Mouse (Mus musculus) neural tube, embryonic 12.5 days (tissue): Measurements from ENCODE around the gene Cdk8. TPM values are rescaled to one million over a fixed set of nuclear protein-coding genes. Genes with fewer than 3 reads are reported as not detected.

ENCODE experiments used
- ATAC-seq: fragments of 200-750 bp; cut with Nextera tagmentation; 2 replicates; pipeline ENCODE4 v1.8.0; 2017; ENCODE audit warnings: low read depth, mild to moderate bottlenecking, moderate TSS enrichment, moderate library complexity; ENCODE audit not compliant: low FRiP score
- H3K27ac ChIP-seq: fragments of 300-500 bp; sonication (generic); 2 replicates; pipeline ENCODE4 v1.5.1; 2016
- H3K27me3 ChIP-seq: fragments of 300-500 bp; sonication (generic); replicated peaks from 2 replicates; pipeline ENCODE4 v1.6.1; 2016; ENCODE audit warnings: mild to moderate bottlenecking
- H3K36me3 ChIP-seq: fragments of 300-500 bp; sonication (generic); 2 replicates; pipeline ENCODE4 v1.6.1; 2016; ENCODE audit warnings: mild to moderate bottlenecking
- H3K4me1 ChIP-seq: fragments of 300-500 bp; sonication (generic); 2 replicates; pipeline ENCODE4 v1.6.1; 2016
- H3K4me2 ChIP-seq: fragments of 300-500 bp; sonication (generic); replicated peaks from 2 replicates; pipeline ENCODE4 v1.6.1; 2016; ENCODE audit warnings: mild to moderate bottlenecking
- H3K4me3 ChIP-seq: fragments of 300-500 bp; sonication (generic); 2 replicates; pipeline ENCODE4 v1.5.1; 2016
- H3K9ac ChIP-seq: fragments of 300-500 bp; sonication (generic); 2 replicates; pipeline ENCODE4 v1.6.1; 2016; ENCODE audit warnings: mild to moderate bottlenecking
- H3K9me3 ChIP-seq: fragments of 300-500 bp; sonication (generic); 2 replicates; pipeline ENCODE4 v1.6.1; 2016; ENCODE audit warnings: mild to moderate bottlenecking
- WGBS: fragments of 180-500 bp; shearing (Covaris S2); methylation state at CpG from one replicate; pipeline ENCODE4 v1.1.7; 2016; 5-methylcytosine and 5-hydroxymethylcytosine counted together
- polyA plus RNA-seq: library from polyadenylated mRNA; unstranded; fragments of >200 nt; fragmentation: Nextera tagmentation; extraction: Ambion mirVana; gene quantifications from 2 replicates; pipeline ENCODE4 v1.2.1, GENCODE M21; 2016

Gene Cdk8
- polyA plus RNA-seq, 1 experiment from 2014 or later = 31.8 TPM

GRCm38 (mm10) chr5:146238274-146238673, 7.2 kb downstream of the Cdk8 start:
- no peaks in the 10 kb centered on the region; the same call in 1 of the 2 replicates for H3K36me3 ChIP-seq
- H3K4me3 ChIP-seq = no peak overlapping the region
- peaks cover 4% of the 10 kb centered on the region; the same call in 1 of the 2 replicates for H3K4me1 ChIP-seq
- H3K27me3 ChIP-seq = no peaks in the 10 kb centered on the region
- H3K27ac ChIP-seq = no peak overlapping the region
- H3K9ac ChIP-seq = no peak overlapping the region
- ATAC-seq = no peak
- 90% methylated on average over 10 of the region's 10 CpGs for WGBS
- no peaks in the 10 kb centered on the region for H3K9me3 ChIP-seq
- H3K4me2 ChIP-seq = no peak overlapping the region

GRCm38 (mm10) chr5:146240771-146241170, 9.7 kb downstream of the Cdk8 start:
- Histone ChIP-seq H3K4me2 (no peak overlapping the region), H3K9me3 (no peaks in the 10 kb centered on the region), H3K4me1 (no peaks in the 10 kb centered on the region), H3K9ac (no peak overlapping the region), H3K4me3 (no peak overlapping the region), H3K27me3 (no peaks in the 10 kb centered on the region), H3K36me3 (no peaks in the 10 kb centered on the region; the same call in 1 of the 2 replicates), H3K27ac (no peak overlapping the region)
- WGBS = 97% methylated on average over 2 of the region's 2 CpGs
- ATAC-seq = no peak

- no peaks in the 10 kb centered on the region for H3K4me1 ChIP-seq
- H3K4me3 ChIP-seq = no peak overlapping the region
- H3K27me3 ChIP-seq = no peaks in the 10 kb centered on the region
- no peak overlapping the region for H3K4me2 ChIP-seq
- H3K9me3 ChIP-seq = no peaks in the 10 kb centered on the region
- WGBS = 95% methylated on average over 3 of the region's 3 CpGs
- H3K9ac ChIP-seq = no peak overlapping the region
- H3K36me3 ChIP-seq = no peaks in the 10 kb centered on the region; the same call in 1 of the 2 replicates
- ATAC-seq = no peak
- no peak overlapping the region for H3K27ac ChIP-seq
These were observed 10.2 kb downstream of the Cdk8 start for GRCm38 (mm10) chr5:146241202-146241601.

- Histone ChIP-seq H3K4me3 (no peak overlapping the region), H3K4me2 (no peak overlapping the region), H3K9me3 (no peaks in the 10 kb centered on the region), H3K27ac (no peak overlapping the region), H3K4me1 (no peaks in the 10 kb centered on the region), H3K27me3 (no peaks in the 10 kb centered on the region), H3K9ac (no peak overlapping the region), H3K36me3 (peaks cover 4% of the 10 kb centered on the region; the same call in 1 of the 2 replicates)
- WGBS = 97% methylated on average over 4 of the region's 4 CpGs
- no peak for ATAC-seq
These were observed 14.2 kb downstream of the Cdk8 start for GRCm38 (mm10) chr5:146245193-146245592.

- WGBS = 96% methylated on average over 7 of the region's 7 CpGs
- H3K4me3 ChIP-seq = no peak overlapping the region
- ATAC-seq = no peak
These were observed 14.8 kb downstream of the Cdk8 start for GRCm38 (mm10) chr5:146245646-146246370.

GRCm38 (mm10) chr5:146246386-146246785, 15.4 kb downstream of the Cdk8 start:
- no peak overlapping the region for H3K4me2 ChIP-seq
- no peaks in the 10 kb centered on the region for H3K9me3 ChIP-seq
- H3K4me3 ChIP-seq = no peak overlapping the region
- no peak overlapping the region for H3K9ac ChIP-seq
- no peak overlapping the region for H3K27ac ChIP-seq
- H3K4me1 ChIP-seq = no peaks in the 10 kb centered on the region
- peaks cover 4% of the 10 kb centered on the region; the same call in 1 of the 2 replicates for H3K36me3 ChIP-seq
- no peak for ATAC-seq
- no peaks in the 10 kb centered on the region for H3K27me3 ChIP-seq
- 100% methylated on average over 1 of the region's 1 CpGs for WGBS

More at GRCm38 (mm10) chr5:146245646-146246370, 14.8 kb downstream of the Cdk8 start:
- no peak overlapping the region for H3K4me2 ChIP-seq
- no peaks in the 10 kb centered on the region for H3K9me3 ChIP-seq
- H3K36me3 ChIP-seq = peaks cover 4% of the 10 kb centered on the region; the same call in 1 of the 2 replicates
- H3K4me1 ChIP-seq = no peaks in the 10 kb centered on the region
- no peaks in the 10 kb centered on the region for H3K27me3 ChIP-seq
- H3K27ac ChIP-seq = no peak overlapping the region
- no peak overlapping the region for H3K9ac ChIP-seq

GRCm38 (mm10) chr5:146247709-146248108, 16.7 kb downstream of the Cdk8 start:
- no peak for ATAC-seq
- Histone ChIP-seq H3K36me3 (peaks cover 4% of the 10 kb centered on the region; the same call in 1 of the 2 replicates), H3K27ac (no peak overlapping the region), H3K9ac (no peak overlapping the region), H3K4me1 (no peaks in the 10 kb centered on the region), H3K27me3 (no peaks in the 10 kb centered on the region), H3K4me2 (no peak overlapping the region), H3K9me3 (no peaks in the 10 kb centered on the region), H3K4me3 (no peak overlapping the region)
- 83% methylated on average over 5 of the region's 5 CpGs for WGBS

- Histone ChIP-seq H3K4me1 (no peaks in the 10 kb centered on the region), H3K9me3 (no peaks in the 10 kb centered on the region), H3K4me2 (no peak overlapping the region), H3K27ac (no peak overlapping the region), H3K36me3 (peaks cover 4% of the 10 kb centered on the region; the same call in 1 of the 2 replicates), H3K4me3 (no peak overlapping the region), H3K9ac (no peak overlapping the region), H3K27me3 (no peaks in the 10 kb centered on the region)
- ATAC-seq = no peak
- 91% methylated on average over 10 of the region's 10 CpGs for WGBS
These were observed 17.7 kb downstream of the Cdk8 start for GRCm38 (mm10) chr5:146248746-146249145.

- Histone ChIP-seq H3K4me2 (no peak overlapping the region), H3K9ac (no peak overlapping the region), H3K9me3 (no peaks in the 10 kb centered on the region), H3K36me3 (peaks cover 6% of the 10 kb centered on the region; the same call in 1 of the 2 replicates), H3K4me3 (no peak overlapping the region), H3K27me3 (no peaks in the 10 kb centered on the region), H3K27ac (no peak overlapping the region), H3K4me1 (no peaks in the 10 kb centered on the region)
- WGBS = 92% methylated on average over 12 of the region's 12 CpGs
- no peak for ATAC-seq
These were observed 19.5 kb downstream of the Cdk8 start for GRCm38 (mm10) chr5:146250369-146251075.

- H3K36me3 ChIP-seq = peaks cover 6% of the 10 kb centered on the region; the same call in 1 of the 2 replicates
- H3K4me1 ChIP-seq = no peaks in the 10 kb centered on the region
- no peak overlapping the region for H3K4me2 ChIP-seq
- no peak overlapping the region for H3K9ac ChIP-seq
- no peak for ATAC-seq
- no peak overlapping the region for H3K27ac ChIP-seq
- 92% methylated on average over 5 of the region's 5 CpGs for WGBS
- no peaks in the 10 kb centered on the region for H3K9me3 ChIP-seq
- no peak overlapping the region for H3K4me3 ChIP-seq
- H3K27me3 ChIP-seq = no peaks in the 10 kb centered on the region
These were observed 20.8 kb downstream of the Cdk8 start for GRCm38 (mm10) chr5:146251663-146252429.

GRCm38 (mm10) chr5:146253644-146254043, 22.6 kb downstream of the Cdk8 start:
- 0 out of 2 replicates have a peak, but pooled peaks cover under 1% of the 10 kb centered on the region for H3K9me3 ChIP-seq
- peaks cover 8% of the 10 kb centered on the region for H3K36me3 ChIP-seq
- no peak overlapping the region for H3K9ac ChIP-seq
- H3K27ac ChIP-seq = no peak overlapping the region
- no peaks in the 10 kb centered on the region for H3K27me3 ChIP-seq
- WGBS = 88% methylated on average over 5 of the region's 5 CpGs
- no peak overlapping the region for H3K4me2 ChIP-seq
- no peak for ATAC-seq
- no peaks in the 10 kb centered on the region for H3K4me1 ChIP-seq
- no peak overlapping the region for H3K4me3 ChIP-seq

- H3K4me2 ChIP-seq = no peak overlapping the region
- H3K27ac ChIP-seq = no peak overlapping the region
- H3K4me3 ChIP-seq = no peak overlapping the region
- H3K9ac ChIP-seq = no peak overlapping the region
- 0 out of 2 replicates have a peak, but pooled peaks cover 4% of the 10 kb centered on the region for H3K9me3 ChIP-seq
- H3K4me1 ChIP-seq = no peaks in the 10 kb centered on the region
- WGBS = 62% methylated on average over 9 of the region's 9 CpGs
- ATAC-seq = no peak
- peaks cover 16% of the 10 kb centered on the region for H3K36me3 ChIP-seq
- H3K27me3 ChIP-seq = no peaks in the 10 kb centered on the region
These were observed 29.0 kb downstream of the Cdk8 start for GRCm38 (mm10) chr5:146260003-146260402.
